Comparison of ENCODE assay signal across 20 mouse cellular contexts in genomic region chr13:51962676-51963075, GRCm38 (mm10).
DNase-seq lines count a peak whose midpoint lies in the region; ATAC-seq and TF ChIP-seq lines count a peak whose summit lies in the region.
"Had no signal": no experiment of that assay in that cellular context is flagged by ENCODE, and none has a peak within 500 bp of the region (broad histone marks: within the 10 kb centered on the region; RNA-seq: fewer than 3 reads in every experiment).

No protein-coding gene starts in this region.

- peaks cover 33% of the 10 kb centered on the region for H3K4me1 ChIP-seq in kidney, embryonic 16.5 days (ENCODE audit: insufficient read depth, low read length)
- peaks cover 22% of the 10 kb centered on the region for H3K4me1 ChIP-seq in embryonic fibroblast, embryonic 13.5 days (ENCODE audit: control insufficient read depth, insufficient read depth, low read length)

- TF ChIP-seq POLR2A in embryonic fibroblast, embryonic 13.5 days (IDR thresholded peaks at IDR 0.05; ENCODE audit: low read depth, low read length) = no peak

- H3K4me3 ChIP-seq in kidney, embryonic 16.5 days (ENCODE audit: low read length) = no peak overlapping the region
- no peak overlapping the region for H3K4me3 ChIP-seq in embryonic fibroblast, embryonic 13.5 days (ENCODE audit: insufficient read depth, low read length)
- H3K4me3 ChIP-seq: embryonic facial prominence, embryonic 12.5 days; forebrain, embryonic 10.5 days; hindbrain, embryonic 13.5 days; limb, embryonic 15.5 days; lung, embryonic 15.5 days; megakaryocyte, embryonic 14.5 days had no signal

- H3K27me3 ChIP-seq in kidney, embryonic 16.5 days (ENCODE audit: insufficient read depth, low read length) = no peaks in the 10 kb centered on the region
- H3K27me3 ChIP-seq: embryonic facial prominence, embryonic 12.5 days; limb, embryonic 15.5 days; lung, embryonic 15.5 days had no signal

- no peaks in the 10 kb centered on the region for H3K36me3 ChIP-seq in kidney, embryonic 16.5 days (ENCODE audit: insufficient read depth, low read length)
- H3K36me3 ChIP-seq: embryonic facial prominence, embryonic 12.5 days; forebrain, embryonic 10.5 days; G1E; hindbrain, embryonic 13.5 days; limb, embryonic 15.5 days; lung, embryonic 15.5 days had no signal

- TF ChIP-seq CTCF in embryonic fibroblast, embryonic 13.5 days (IDR thresholded peaks at IDR 0.05; ENCODE audit: borderline replicate concordance, insufficient read depth, low read length) = no peak

- H3K9me3 ChIP-seq in kidney, embryonic 16.5 days (ENCODE audit: low read length) = no peaks in the 10 kb centered on the region
- H3K9me3 ChIP-seq: embryonic facial prominence, embryonic 12.5 days; forebrain, embryonic 10.5 days; G1E; hindbrain, embryonic 13.5 days; limb, embryonic 15.5 days; lung, embryonic 15.5 days; megakaryocyte, embryonic 14.5 days had no signal

- 0 out of 2 replicates have a peak, but pooled peaks have one; percentile 18 for ATAC-seq in kidney, embryonic 16.5 days (ENCODE audit: low FRiP score, low TSS enrichment)

- no peak overlapping the region for H3K4me2 ChIP-seq in kidney, embryonic 16.5 days (replicated peaks; ENCODE audit: low read depth, low read length)
- H3K4me2 ChIP-seq: embryonic facial prominence, embryonic 12.5 days; heart, embryonic 11.5 days; hindbrain, embryonic 13.5 days; limb, embryonic 15.5 days; lung, embryonic 15.5 days had no signal

- no peak overlapping the region for H3K9ac ChIP-seq in kidney, embryonic 16.5 days (replicated peaks; ENCODE audit: low read length)
- H3K9ac ChIP-seq: embryonic facial prominence, embryonic 12.5 days; hindbrain, embryonic 13.5 days; limb, embryonic 15.5 days; lung, embryonic 15.5 days had no signal

- peak; percentile 47 for DNase-seq in adrenal gland, postnatal 14 days
- DNase-seq in adrenal gland, postnatal 10 days = no peak
- DNase-seq in kidney, postnatal 14 days = no peak
- peak; percentile 88 for DNase-seq in MN1 (ENCODE audit: low spot score)
- no peak for DNase-seq in spleen, postnatal 36 days (ENCODE audit: low spot score in 2 of 2)
- DNase-seq in frontal cortex, adult 2 months (ENCODE audit: extremely low spot score in 1 of 2, low spot score in 1 of 2) = no peak
- DNase-seq: B cell, adult 2 months; cerebellum, adult 9-11 months; kidney, adult 18-20 months; thymus, postnatal 36 days had no signal

- H3K27ac ChIP-seq in kidney, embryonic 16.5 days (ENCODE audit: low read length) = no peak overlapping the region
- H3K27ac ChIP-seq in embryonic fibroblast, embryonic 13.5 days (ENCODE audit: insufficient read depth, low read length) = peak overlapping the region; percentile 4; the same call in 1 of the 2 replicates
- H3K27ac ChIP-seq: embryonic facial prominence, embryonic 12.5 days; hindbrain, embryonic 13.5 days; limb, embryonic 15.5 days had no signal

- WGBS in kidney, embryonic 16.5 days = 12% methylated on average over 5 of the region's 5 CpGs

Comparison
In these comparisons a context has a peak if more than half of its experiments do, and no peak if none do; other contexts are left out.
1. DNase-seq: peak in adrenal gland, postnatal 14 days (single experiment) and MN1 (single experiment); none in adrenal gland, postnatal 10 days (single experiment), kidney, postnatal 14 days (single experiment), spleen, postnatal 36 days (0 of 2) and frontal cortex, adult 2 months (0 of 2).